Mouse (Mus musculus) ES-E14 (cell line): ENCODE data around the gene Grid1.

ENCODE experiments used
- HCFC1 ChIP-seq: IDR thresholded peaks from 2 replicates; pipeline ENCODE4 v1.6.1; 2012; ENCODE audit warnings: low read length, inconsistent platforms, borderline replicate concordance; ENCODE audit not compliant: insufficient read depth
- MAFK ChIP-seq: IDR thresholded peaks from 2 replicates; pipeline ENCODE4 v1.6.1; 2014; ENCODE audit warnings: mild to moderate bottlenecking, low read depth, low read length, inconsistent platforms; ENCODE audit not compliant: insufficient read depth
- ZC3H11A ChIP-seq: IDR thresholded peaks from 2 replicates; pipeline ENCODE4 v1.6.1; 2012; ENCODE audit warnings: low read depth, mild to moderate bottlenecking, inconsistent platforms, low read length, borderline replicate concordance
- ZNF384 ChIP-seq: IDR thresholded peaks from 2 replicates; pipeline ENCODE4 v1.6.1; 2012; ENCODE audit warnings: low read depth, low read length, inconsistent platforms

GRCm38 (mm10) chr14:35026686-35027085 lies 206.8 kb downstream of the Grid1 start:
- no peak for TF ChIP-seq MAFK
- TF ChIP-seq ZNF384 = no peak
- no peak for TF ChIP-seq ZC3H11A
- no peak for TF ChIP-seq HCFC1
